Mouse (Mus musculus) stomach, embryonic 16.5 days (tissue): ENCODE results near the gene Pxylp1. TPM values are rescaled to one million over a fixed set of nuclear protein-coding genes. Genes with fewer than 3 reads are reported as not detected.
"Not testable (repeated sequence)": the region's sequence is repeated elsewhere in the genome, so short reads cannot be mapped to it uniquely, and the experiment has no call there.

Experiments
- ATAC-seq: fragments of 200-750 bp; cut with Nextera tagmentation; 2 replicates; pipeline ENCODE4 v1.8.0; 2017; ENCODE audit warnings: moderate number of reproducible peaks, moderate TSS enrichment; ENCODE audit not compliant: insufficient read depth, low FRiP score
- H3K27ac ChIP-seq: fragments of 300-500 bp; sonication (generic); 2 replicates; pipeline ENCODE4 v1.5.1; 2014; ENCODE audit warnings: low read length
- H3K27me3 ChIP-seq: fragments of 300-500 bp; sonication (generic); 2 replicates; pipeline ENCODE4 v1.6.1; 2014; ENCODE audit warnings: low read length, control low read depth, mixed read lengths; ENCODE audit not compliant: control insufficient read depth, insufficient read depth
- H3K36me3 ChIP-seq: fragments of 300-500 bp; sonication (generic); 2 replicates; pipeline ENCODE4 v1.6.1; 2014; ENCODE audit warnings: low read length; ENCODE audit not compliant: control insufficient read depth, insufficient read depth
- H3K4me1 ChIP-seq: fragments of 300-500 bp; sonication (generic); 2 replicates; pipeline ENCODE4 v1.6.1; 2014; ENCODE audit warnings: low read length, control low read depth, mixed read lengths; ENCODE audit not compliant: control insufficient read depth, insufficient read depth
- H3K4me2 ChIP-seq: fragments of 300-500 bp; sonication (generic); 2 replicates; pipeline ENCODE4 v1.6.1; 2014; ENCODE audit warnings: low read depth, low read length, mixed read lengths
- H3K4me3 ChIP-seq: fragments of 300-500 bp; sonication (generic); replicated peaks from 2 replicates; pipeline ENCODE4 v1.5.1; 2014; ENCODE audit warnings: mild to moderate bottlenecking, low read length
- H3K9ac ChIP-seq: fragments of 300-500 bp; sonication (generic); 2 replicates; pipeline ENCODE4 v1.6.1; 2014; ENCODE audit warnings: low read length
- H3K9me3 ChIP-seq: fragments of 300-500 bp; sonication (generic); replicated peaks from 2 replicates; pipeline ENCODE4 v1.6.1; 2016; ENCODE audit warnings: low read length, control low read depth; ENCODE audit not compliant: control insufficient read depth
- WGBS: fragments of 180-500 bp; shearing (Covaris S2); extraction: QIAGEN DNeasy Blood & Tissue Kit; methylation state at CpG from one replicate; pipeline ENCODE4 v1.1.7; 2014; 5-methylcytosine and 5-hydroxymethylcytosine counted together
- polyA plus RNA-seq: library from polyadenylated mRNA; unstranded; fragments of >200 nt; fragmentation: Nextera tagmentation; extraction: Ambion mirVana; gene quantifications from 2 replicates; pipeline ENCODE4 v1.2.1, GENCODE M21; 2015

The Pxylp1 gene
- polyA plus RNA-seq: 28.9 and 33.1 TPM in 2 replicates

DNA sequence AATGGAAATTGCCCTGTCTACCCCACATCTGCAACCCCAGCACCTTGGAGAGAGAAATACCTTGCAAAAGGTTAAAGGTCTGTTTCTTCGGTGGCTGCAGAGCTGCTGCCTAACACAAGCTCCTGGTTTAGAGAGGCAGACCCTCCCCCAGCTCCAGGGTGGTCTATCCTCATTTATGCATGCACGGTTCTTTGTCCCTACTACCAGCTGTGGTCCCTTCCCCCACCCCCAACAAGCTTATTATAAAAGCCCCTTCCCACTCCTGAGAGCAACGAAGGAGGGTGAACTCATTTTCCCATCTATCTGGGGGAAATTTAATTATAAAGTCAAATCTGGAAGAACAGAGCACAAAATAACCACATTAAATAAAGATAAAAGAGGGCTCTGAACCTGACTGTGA lies at the start of gene Pxylp1:
Gene Pxylp1, minus strand, starts transcription at position 124 of the 400 bp plus-strand sequence.
- Histone ChIP-seq H3K4me3 (no peak within 1 kb of the TSS), H3K4me1 (peaks cover 16% of the 10 kb centered on the region; the same call in 1 of the 2 replicates), H3K9ac (no peak within 1 kb of the TSS), H3K36me3 (no peaks in the 10 kb centered on the region), H3K4me2 (no peak within 1 kb of the TSS), H3K9me3 (no peaks in the 10 kb centered on the region), H3K27ac (no peak within 1 kb of the TSS), H3K27me3 (no peaks in the 10 kb centered on the region)
- WGBS: 15% methylated on average over 3 of the region's 3 CpGs
- ATAC-seq: no peak

DNA sequence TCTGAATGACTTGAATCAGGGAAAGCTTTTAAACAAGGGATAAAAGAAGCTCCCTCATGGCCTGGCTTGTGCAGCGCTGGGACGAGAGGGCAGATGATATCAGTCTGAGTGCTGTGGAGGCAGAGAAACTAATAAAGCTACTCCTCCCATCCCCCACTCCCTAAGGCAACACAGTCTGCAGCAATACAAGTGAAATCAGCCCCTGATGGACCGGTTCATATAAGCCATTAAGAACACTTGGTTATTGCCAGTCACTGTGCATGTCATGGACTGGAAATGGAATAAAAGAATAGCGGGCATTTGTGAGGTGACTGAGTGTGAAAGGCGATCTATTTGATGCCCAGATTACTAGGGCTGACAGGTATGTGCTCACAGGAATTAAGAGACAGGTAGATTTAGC lies 46.4 kb upstream of the Pxylp1 start:
- Histone ChIP-seq H3K9ac (no peak overlapping the region), H3K9me3 (no peaks in the 10 kb centered on the region), H3K27ac (no peak overlapping the region), H3K4me3 (no peak overlapping the region), H3K36me3 (no peaks in the 10 kb centered on the region), H3K4me1 (no peaks in the 10 kb centered on the region), H3K4me2 (no peak overlapping the region), H3K27me3 (no peaks in the 10 kb centered on the region)
- 77% methylated on average over 5 of the region's 5 CpGs for WGBS
- no peak for ATAC-seq

DNA sequence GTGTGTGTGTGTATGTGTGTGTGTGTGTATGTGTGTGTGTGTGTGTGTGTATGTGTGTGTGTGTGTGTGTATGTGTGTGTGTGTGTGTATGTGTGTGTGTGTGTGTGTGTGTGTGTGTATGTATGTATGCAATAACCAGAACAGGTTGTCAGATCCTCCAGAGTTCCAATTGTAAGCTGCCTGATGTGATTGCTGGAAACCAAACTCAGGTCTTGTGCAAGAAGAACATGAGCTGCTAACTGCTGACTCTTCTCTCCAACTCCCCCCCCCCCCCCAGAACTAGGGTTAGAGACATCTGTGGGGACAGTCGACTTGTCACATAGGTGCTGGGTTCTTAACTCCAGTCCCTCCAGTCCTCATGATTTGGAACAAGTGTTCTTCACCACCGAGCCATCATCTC lies 44.0 kb upstream of the Pxylp1 start:
- WGBS: 88% methylated on average over 2 of the region's 2 CpGs
- not testable (repeated sequence) for H3K4me2 ChIP-seq, H3K4me3 ChIP-seq, ATAC-seq, H3K36me3 ChIP-seq, H3K9ac ChIP-seq, H3K27me3 ChIP-seq, H3K9me3 ChIP-seq, H3K4me1 ChIP-seq, H3K27ac ChIP-seq

DNA sequence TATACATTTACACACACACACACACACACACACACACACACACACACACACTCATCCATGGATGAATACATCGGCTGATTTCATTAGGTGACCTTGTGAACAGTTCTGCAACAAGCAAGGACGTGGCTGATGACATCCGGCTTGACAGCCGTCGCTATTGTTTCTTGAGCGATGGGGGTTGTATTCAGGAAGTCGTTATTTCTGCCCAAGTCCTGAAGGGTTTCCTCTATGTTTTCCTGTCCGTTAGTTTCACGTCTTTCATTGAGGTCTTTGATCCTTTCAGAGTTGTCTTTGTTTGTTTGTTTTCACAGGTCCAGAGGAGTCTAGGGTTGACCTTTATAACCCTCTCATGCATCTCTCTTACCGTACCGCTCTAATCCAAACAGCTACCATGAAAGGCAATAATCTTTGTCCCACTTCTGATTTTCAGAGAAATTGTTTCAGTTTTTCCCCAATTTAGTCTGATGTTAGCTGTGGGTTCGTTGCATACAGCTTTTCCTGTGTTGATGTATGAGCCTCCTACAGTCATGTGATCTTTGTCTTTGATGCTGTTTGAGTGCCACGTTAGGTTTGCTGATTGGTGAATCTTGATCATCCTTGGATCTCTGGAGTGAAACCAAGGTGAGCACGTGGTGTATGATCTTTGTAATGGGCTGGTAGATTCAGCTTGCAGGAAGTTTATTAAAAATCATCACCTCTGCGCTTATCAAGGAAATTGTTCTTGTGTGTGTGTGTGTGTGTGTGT lies 43.3 kb upstream of the Pxylp1 start:
- no peak overlapping the region for H3K4me2 ChIP-seq
- peaks cover 6% of the 10 kb centered on the region for H3K9me3 ChIP-seq
- H3K4me1 ChIP-seq: no peaks in the 10 kb centered on the region
- H3K27ac ChIP-seq: no peak overlapping the region
- H3K36me3 ChIP-seq: no peaks in the 10 kb centered on the region
- 60% methylated on average over 15 of the region's 15 CpGs for WGBS
- no peaks in the 10 kb centered on the region for H3K27me3 ChIP-seq
- no peak overlapping the region for H3K9ac ChIP-seq
- H3K4me3 ChIP-seq: no peak overlapping the region
- no peak for ATAC-seq

DNA sequence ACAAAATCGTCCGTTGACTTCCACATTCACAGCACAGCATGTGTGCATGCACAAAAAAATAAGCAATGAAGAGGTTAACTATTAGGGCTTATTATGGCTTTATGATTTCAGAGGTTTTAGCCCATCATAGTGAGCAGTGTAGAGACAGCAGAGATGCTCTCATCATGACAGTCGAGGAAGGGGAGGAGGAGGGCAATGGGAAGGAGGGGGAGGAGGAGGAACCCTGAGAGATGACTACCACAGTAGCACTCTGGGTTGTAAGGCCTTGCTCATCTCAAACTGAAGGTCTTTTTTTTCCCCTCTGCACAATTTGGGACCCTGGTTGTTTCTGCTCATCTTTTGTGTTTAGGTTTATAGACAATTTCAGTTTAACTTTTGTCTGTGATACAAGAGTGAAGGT lies 42.3 kb upstream of the Pxylp1 start:
- Histone ChIP-seq H3K36me3 (no peaks in the 10 kb centered on the region), H3K9ac (no peak overlapping the region), H3K4me1 (no peaks in the 10 kb centered on the region), H3K4me3 (no peak overlapping the region), H3K27ac (no peak overlapping the region), H3K27me3 (no peaks in the 10 kb centered on the region), H3K4me2 (no peak overlapping the region), H3K9me3 (peaks cover 6% of the 10 kb centered on the region)
- 71% methylated on average over 3 of the region's 3 CpGs for WGBS
- ATAC-seq: no peak

DNA sequence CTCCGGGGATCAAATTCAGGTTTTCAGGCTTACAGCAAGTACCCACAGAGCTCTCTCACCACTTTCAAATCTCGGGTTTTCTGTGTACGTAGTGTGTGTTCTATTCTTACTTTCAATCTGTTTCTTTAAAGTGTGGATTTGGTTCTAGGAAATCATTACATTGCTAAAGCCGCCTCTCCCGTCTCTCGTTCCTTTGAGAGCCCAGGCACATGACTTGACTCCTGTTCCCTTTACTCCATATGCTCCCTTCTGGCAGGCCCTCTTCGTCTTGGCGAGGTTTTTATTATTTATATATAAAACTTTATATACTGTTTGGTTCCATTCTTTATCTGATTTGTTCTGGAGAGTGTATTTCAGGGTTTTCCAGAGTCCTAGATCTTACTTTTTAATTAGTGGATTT lies 40.3 kb upstream of the Pxylp1 start:
- H3K27me3 ChIP-seq: no peaks in the 10 kb centered on the region
- no peak for ATAC-seq
- H3K9me3 ChIP-seq: peaks cover 6% of the 10 kb centered on the region
- no peak overlapping the region for H3K9ac ChIP-seq
- H3K36me3 ChIP-seq: no peaks in the 10 kb centered on the region
- 68% methylated on average over 8 of the region's 8 CpGs for WGBS
- no peak overlapping the region for H3K4me3 ChIP-seq
- no peaks in the 10 kb centered on the region for H3K4me1 ChIP-seq
- H3K27ac ChIP-seq: no peak overlapping the region
- no peak overlapping the region for H3K4me2 ChIP-seq

DNA sequence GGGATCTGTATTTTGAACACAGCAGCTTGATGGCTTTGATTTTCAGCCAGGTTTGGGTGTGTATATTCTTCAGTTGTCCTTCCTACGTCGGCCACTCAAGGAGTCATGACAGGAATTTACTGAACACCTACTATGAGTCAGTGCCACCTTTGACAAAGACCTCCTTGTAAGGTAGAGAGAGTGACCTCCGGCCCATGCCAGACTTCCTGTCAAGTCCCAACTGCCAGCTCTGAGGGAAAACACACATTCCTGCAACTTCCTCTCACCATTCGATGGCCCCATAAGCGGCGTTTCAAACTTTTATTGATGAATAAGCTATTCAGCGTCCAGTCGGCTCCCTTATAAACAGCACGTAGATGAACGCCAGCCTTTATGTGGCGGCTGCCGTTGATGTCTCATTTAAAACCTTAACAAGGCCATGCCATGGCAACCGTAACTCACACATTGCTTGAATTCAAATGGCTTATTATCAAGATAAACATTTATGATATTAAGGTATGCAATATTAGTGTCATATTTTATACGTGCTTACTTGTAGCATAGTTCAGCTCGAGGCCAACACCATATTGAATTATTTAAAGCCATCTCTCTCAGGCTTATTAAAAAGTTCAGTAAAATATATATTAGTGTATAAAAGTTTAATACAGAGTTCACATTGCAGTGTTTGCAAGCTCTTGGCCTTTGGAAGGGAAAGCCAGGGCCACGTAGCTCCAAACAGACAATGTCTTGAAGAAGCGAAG lies 31.3 kb upstream of the Pxylp1 start:
- Histone ChIP-seq H3K27ac (no peak overlapping the region), H3K9ac (no peak overlapping the region), H3K4me3 (no peak overlapping the region), H3K4me1 (no peaks in the 10 kb centered on the region), H3K36me3 (no peaks in the 10 kb centered on the region), H3K4me2 (no peak overlapping the region), H3K9me3 (no peaks in the 10 kb centered on the region; the same call in none of the 2 replicates), H3K27me3 (no peaks in the 10 kb centered on the region)
- 49% methylated on average over 17 of the region's 17 CpGs for WGBS
- no peak for ATAC-seq

DNA sequence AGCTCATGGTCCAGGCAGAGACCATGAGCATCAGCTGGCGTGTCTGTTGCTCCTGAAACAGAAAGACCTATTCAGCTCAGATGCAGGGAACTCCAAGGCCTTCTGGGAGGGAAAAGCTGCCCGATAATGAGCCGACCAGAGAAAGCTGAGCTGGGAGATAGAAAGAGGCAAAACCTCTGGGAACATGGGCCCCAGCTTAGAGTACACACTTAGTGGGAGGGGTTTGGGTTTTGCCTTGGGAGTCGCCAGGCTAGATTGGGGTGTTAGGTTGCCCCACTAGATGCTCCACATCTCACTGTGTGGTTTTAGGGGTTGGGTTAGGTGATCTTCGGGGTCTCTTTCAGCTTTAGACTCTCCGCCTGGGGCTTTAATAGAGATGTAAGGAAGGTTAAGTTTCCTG lies 30.6 kb upstream of the Pxylp1 start:
- no peak overlapping the region for H3K27ac ChIP-seq
- no peak for ATAC-seq
- WGBS: 70% methylated on average over 6 of the region's 6 CpGs
- H3K27me3 ChIP-seq: no peaks in the 10 kb centered on the region
- no peak overlapping the region for H3K9ac ChIP-seq
- H3K4me2 ChIP-seq: no peak overlapping the region
- no peaks in the 10 kb centered on the region for H3K36me3 ChIP-seq
- H3K4me1 ChIP-seq: no peaks in the 10 kb centered on the region
- H3K4me3 ChIP-seq: no peak overlapping the region
- no peaks in the 10 kb centered on the region; the same call in none of the 2 replicates for H3K9me3 ChIP-seq
